Mouse (Mus musculus): Measurements from ENCODE around the gene Aaas. TPM values are rescaled to one million over a fixed set of nuclear protein-coding genes. Genes with fewer than 3 reads are reported as not detected.
"Not testable (repeated sequence)": the region's sequence is repeated elsewhere in the genome, so short reads cannot be mapped to it uniquely, and the experiment has no call there.

Gene Aaas
- total and polyA plus RNA-seq, 2 experiments from 2014 or later = 27.9 to 31.6 TPM

DNA sequence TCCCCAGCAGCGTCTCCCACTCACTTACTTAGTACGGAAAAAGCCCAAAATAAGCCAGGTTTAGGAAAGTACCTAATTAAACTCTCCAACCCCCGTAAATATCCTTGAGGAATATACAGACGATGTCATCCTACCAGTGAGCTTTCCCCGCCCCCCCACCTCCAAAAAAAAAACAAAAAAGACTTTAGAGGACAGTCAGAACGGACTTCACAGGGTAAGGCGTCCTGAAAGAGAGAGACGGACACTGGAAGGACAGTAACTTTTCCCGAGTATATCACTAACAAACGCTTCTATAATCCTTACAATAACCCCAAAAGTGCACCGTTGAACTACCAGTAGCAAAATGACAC, 346 bp upstream of the Aaas start:
- 11% methylated on average over 11 of the region's 11 CpGs for WGBS
- peak overlapping the region; percentile 71 for H3K4me3 ChIP-seq (ENCODE audit: low read depth, low read length)
- H3K9me3 ChIP-seq (ENCODE audit: low read length) = no peaks in the 10 kb centered on the region
- peak; percentile 20 for ATAC-seq
- no peaks in the 10 kb centered on the region for H3K36me3 ChIP-seq (ENCODE audit: insufficient read depth)
- no peak overlapping the region for H3K27ac ChIP-seq (ENCODE audit: low read depth, low read length)
- H3K27me3 ChIP-seq (ENCODE audit: insufficient read depth, low read length) = peaks cover 3% of the 10 kb centered on the region; the same call in 1 of the 2 replicates
- H3K9ac ChIP-seq = peak overlapping the region; percentile 35
- peak overlapping the region; percentile 87 for H3K4me2 ChIP-seq (ENCODE audit: low read depth)
- peaks cover 4% of the 10 kb centered on the region; the same call in 1 of the 2 replicates for H3K4me1 ChIP-seq (ENCODE audit: insufficient read depth)
- no peak for DNase-seq
- no peak for TF ChIP-seq CTCF (IDR thresholded peaks at IDR 0.05; ENCODE audit: low read depth)

DNA sequence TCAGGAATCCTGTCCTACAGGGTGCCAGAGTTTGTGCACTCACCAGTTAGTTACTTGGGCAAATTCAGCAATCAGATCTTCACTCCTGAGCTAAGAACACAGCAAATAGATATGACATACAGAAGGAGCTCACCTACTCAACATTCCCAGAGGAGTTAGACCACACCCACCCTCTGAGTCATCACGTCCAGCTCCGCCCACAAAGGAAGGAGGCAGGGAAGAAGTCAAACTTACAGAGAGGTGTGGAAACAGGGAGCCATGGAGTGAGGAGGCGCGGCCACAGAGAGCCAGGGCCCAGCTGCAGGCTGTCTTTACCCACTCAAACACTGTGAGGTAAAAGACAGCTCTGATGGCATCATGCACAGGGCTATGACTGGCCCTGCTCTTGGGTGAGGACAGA, 4.1 kb downstream of the Aaas start:
- H3K9ac ChIP-seq = no peak overlapping the region
- peaks cover 4% of the 10 kb centered on the region; the same call in 1 of the 2 replicates for H3K4me1 ChIP-seq (ENCODE audit: insufficient read depth)
- no peak overlapping the region for H3K4me2 ChIP-seq (ENCODE audit: low read depth)
- no peak for TF ChIP-seq CTCF (IDR thresholded peaks at IDR 0.05; ENCODE audit: low read depth)
- ATAC-seq = no peak
- 92% methylated on average over 4 of the region's 4 CpGs for WGBS
- H3K27ac ChIP-seq (ENCODE audit: low read depth, low read length) = no peak overlapping the region
- H3K27me3 ChIP-seq (ENCODE audit: insufficient read depth, low read length) = no peaks in the 10 kb centered on the region
- H3K9me3 ChIP-seq (ENCODE audit: low read length) = no peaks in the 10 kb centered on the region
- no peak overlapping the region for H3K4me3 ChIP-seq (ENCODE audit: low read depth, low read length)
- H3K36me3 ChIP-seq (ENCODE audit: insufficient read depth) = 0 out of 2 replicates have a peak, but pooled peaks cover 14% of the 10 kb centered on the region
- no peak for DNase-seq

DNA sequence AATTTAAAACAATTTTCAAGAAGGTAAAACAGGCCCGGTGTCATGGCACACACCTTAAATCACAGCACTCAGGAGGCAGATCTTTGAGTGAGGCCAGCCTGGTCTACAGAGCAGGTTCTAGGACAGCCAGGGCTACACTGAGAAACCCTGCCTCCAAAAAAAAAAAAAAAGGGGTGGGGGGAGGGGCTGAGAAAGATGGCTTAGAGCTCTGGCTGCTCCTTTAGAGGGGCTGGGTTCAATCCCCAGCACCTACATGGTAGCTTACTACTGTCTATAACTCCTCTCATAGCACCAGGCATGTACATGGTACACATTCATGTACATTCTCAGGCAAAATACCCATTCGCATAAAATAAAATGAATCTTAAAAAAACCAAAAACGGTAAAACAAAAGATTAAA, 6.1 kb downstream of the Aaas start:
- Histone ChIP-seq H3K27ac (ENCODE audit: low read depth, low read length) (no peak overlapping the region), H3K4me1 (ENCODE audit: insufficient read depth) (no peaks in the 10 kb centered on the region), H3K9ac (no peak overlapping the region), H3K4me2 (ENCODE audit: low read depth) (no peak overlapping the region), H3K36me3 (ENCODE audit: insufficient read depth) (peaks cover 17% of the 10 kb centered on the region), H3K27me3 (ENCODE audit: insufficient read depth, low read length) (no peaks in the 10 kb centered on the region), H3K9me3 (ENCODE audit: low read length) (no peaks in the 10 kb centered on the region), H3K4me3 (ENCODE audit: low read depth, low read length) (no peak overlapping the region)
- WGBS = 94% methylated on average over 3 of the region's 3 CpGs
- TF ChIP-seq CTCF (IDR thresholded peaks at IDR 0.05; ENCODE audit: low read depth) = no peak
- DNase-seq = no peak
- no peak for ATAC-seq

DNA sequence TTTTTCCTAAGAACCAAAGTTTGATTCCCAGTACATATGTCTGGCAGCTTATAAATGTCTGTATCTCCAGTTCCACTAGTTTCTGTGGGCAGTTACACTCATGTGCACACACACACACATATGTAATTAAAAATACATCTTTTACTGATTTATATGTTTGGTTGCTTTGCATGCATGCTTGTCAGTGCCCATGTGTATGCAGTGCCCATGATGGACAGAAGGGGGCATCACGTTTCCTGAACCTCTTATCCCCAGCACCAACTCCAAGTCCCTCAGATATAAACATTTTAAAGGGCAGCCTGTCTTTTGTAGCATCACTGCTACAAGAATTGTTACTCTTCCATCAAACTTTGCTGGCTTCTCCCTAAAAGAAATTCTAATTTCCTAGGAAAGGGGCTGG, 9.0 kb downstream of the Aaas start:
- Histone ChIP-seq H3K27me3 (ENCODE audit: insufficient read depth, low read length) (no peaks in the 10 kb centered on the region), H3K4me1 (ENCODE audit: insufficient read depth) (no peaks in the 10 kb centered on the region), H3K36me3 (ENCODE audit: insufficient read depth) (peaks cover 45% of the 10 kb centered on the region), H3K9ac (no peak overlapping the region), H3K4me2 (ENCODE audit: low read depth) (no peak overlapping the region), H3K4me3 (ENCODE audit: low read depth, low read length) (no peak overlapping the region), H3K27ac (ENCODE audit: low read depth, low read length) (no peak overlapping the region), H3K9me3 (ENCODE audit: low read length) (no peaks in the 10 kb centered on the region)
- ATAC-seq = no peak
- DNase-seq = peak; percentile 30
- WGBS = 16% methylated on average over 1 of the region's 1 CpGs
- peak; percentile 67 for TF ChIP-seq CTCF (IDR thresholded peaks at IDR 0.05; ENCODE audit: low read depth)

DNA sequence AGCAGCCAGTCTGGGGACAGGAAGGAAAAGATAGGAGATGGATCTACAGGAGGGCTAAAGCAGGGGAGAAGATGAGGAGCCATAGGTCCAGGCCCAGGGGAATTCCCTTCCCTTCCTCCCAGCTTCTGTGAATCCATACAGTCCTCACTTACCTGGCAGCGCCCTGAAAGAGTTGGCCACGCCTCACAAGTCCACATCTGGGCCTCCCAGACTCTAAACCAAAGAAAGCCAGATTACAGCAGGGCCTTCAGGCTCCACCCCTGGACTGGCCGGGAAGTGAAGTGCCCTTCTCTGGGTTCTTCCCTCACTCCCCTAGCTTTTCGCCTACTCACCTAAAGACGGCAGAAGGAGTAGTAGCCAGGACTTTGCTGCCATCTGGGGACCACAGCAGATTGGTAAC, 11.0 kb downstream of the Aaas start:
- no peak overlapping the region for H3K4me3 ChIP-seq (ENCODE audit: low read depth, low read length)
- H3K36me3 ChIP-seq (ENCODE audit: insufficient read depth) = peaks cover 48% of the 10 kb centered on the region
- no peak overlapping the region for H3K4me2 ChIP-seq (ENCODE audit: low read depth)
- ATAC-seq (no peak), DNase-seq (no peak)
- H3K27me3 ChIP-seq (ENCODE audit: insufficient read depth, low read length) = no peaks in the 10 kb centered on the region
- 70% methylated on average over 5 of the region's 5 CpGs for WGBS
- H3K4me1 ChIP-seq (ENCODE audit: insufficient read depth) = no peaks in the 10 kb centered on the region
- no peak overlapping the region for H3K9ac ChIP-seq
- no peaks in the 10 kb centered on the region for H3K9me3 ChIP-seq (ENCODE audit: low read length)
- no peak overlapping the region for H3K27ac ChIP-seq (ENCODE audit: low read depth, low read length)
- TF ChIP-seq CTCF (IDR thresholded peaks at IDR 0.05; ENCODE audit: low read depth) = no peak

DNA sequence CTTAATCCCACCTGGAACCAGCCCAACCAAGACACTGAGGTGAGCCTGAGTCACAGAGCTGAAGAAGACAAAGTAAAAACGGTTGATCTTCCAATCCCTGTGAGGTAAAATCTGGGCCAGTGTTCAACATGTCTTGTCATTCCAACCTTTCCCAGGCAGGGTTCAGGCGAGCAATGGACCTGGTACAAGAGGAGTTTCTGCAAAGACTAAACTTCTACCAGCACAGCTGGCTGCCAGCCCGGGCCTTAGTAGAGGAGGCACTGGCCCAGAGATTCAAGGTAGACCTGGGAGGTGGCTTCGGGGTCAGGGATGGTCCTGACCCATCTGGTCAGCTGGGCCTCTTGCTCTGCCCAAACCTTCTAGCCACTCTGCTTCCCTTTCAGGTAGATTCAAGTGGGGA, 13.6 kb downstream of the Aaas start:
- peaks cover 51% of the 10 kb centered on the region for H3K36me3 ChIP-seq (ENCODE audit: insufficient read depth)
- no peaks in the 10 kb centered on the region for H3K9me3 ChIP-seq (ENCODE audit: low read length)
- no peak overlapping the region for H3K4me2 ChIP-seq (ENCODE audit: low read depth)
- H3K4me1 ChIP-seq (ENCODE audit: insufficient read depth) = peaks cover 15% of the 10 kb centered on the region
- H3K9ac ChIP-seq = no peak overlapping the region
- H3K4me3 ChIP-seq (ENCODE audit: low read depth, low read length) = no peak overlapping the region
- WGBS = 85% methylated on average over 4 of the region's 4 CpGs
- no peaks in the 10 kb centered on the region for H3K27me3 ChIP-seq (ENCODE audit: insufficient read depth, low read length)
- no peak overlapping the region for H3K27ac ChIP-seq (ENCODE audit: low read depth, low read length)
- DNase-seq (no peak), ATAC-seq (no peak)
- TF ChIP-seq CTCF (IDR thresholded peaks at IDR 0.05; ENCODE audit: low read depth) = no peak

DNA sequence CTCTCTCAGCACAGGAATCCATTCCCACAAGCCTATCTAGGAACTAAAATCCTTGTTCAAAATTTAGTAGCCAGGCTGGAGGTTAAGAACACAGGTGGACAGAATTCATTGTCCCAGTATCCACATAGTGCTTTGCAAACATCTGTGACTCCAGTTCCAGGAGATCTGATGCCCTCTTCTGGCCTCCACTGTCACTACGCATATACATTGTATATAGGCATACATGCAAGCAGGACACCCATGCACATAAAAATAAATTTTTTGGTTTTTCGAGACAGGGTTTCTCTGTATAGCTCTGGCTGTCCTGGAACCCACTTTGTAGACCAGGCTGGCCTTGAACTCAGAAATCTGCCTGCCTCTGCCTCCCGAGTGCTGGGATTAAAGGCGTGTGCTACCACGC, 14.6 kb downstream of the Aaas start:
- not testable (repeated sequence) for H3K9ac ChIP-seq; H3K9me3 ChIP-seq (ENCODE audit: low read length); H3K4me3 ChIP-seq (ENCODE audit: low read depth, low read length); ATAC-seq; H3K4me2 ChIP-seq (ENCODE audit: low read depth); H3K27me3 ChIP-seq (ENCODE audit: insufficient read depth, low read length); H3K27ac ChIP-seq (ENCODE audit: low read depth, low read length)
- peak; percentile 55 for TF ChIP-seq CTCF (IDR thresholded peaks at IDR 0.05; ENCODE audit: low read depth)
- peaks cover 51% of the 10 kb centered on the region for H3K36me3 ChIP-seq (ENCODE audit: insufficient read depth)
- peak; percentile 16 for DNase-seq
- WGBS = 94% methylated on average over 5 of the region's 5 CpGs
- H3K4me1 ChIP-seq (ENCODE audit: insufficient read depth) = peaks cover 15% of the 10 kb centered on the region

DNA sequence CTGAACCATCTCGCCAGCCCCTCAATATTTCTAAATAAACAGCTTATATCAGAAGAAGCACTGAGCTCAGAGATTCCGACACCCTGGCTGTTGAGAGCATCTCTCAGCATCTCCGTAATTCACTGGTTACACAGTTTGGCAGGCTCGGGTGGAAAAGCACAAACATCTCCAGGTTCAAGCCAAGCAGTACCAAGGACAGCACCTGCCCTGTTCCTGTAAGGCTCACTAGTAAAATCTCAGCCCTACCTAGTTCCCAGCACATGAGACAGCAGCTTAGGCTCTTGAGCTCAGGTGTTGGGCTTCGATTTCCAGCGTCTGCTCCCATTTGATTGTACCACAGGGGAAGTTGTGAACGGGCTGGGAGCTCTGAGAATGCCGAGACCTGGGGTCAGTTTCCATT, 15.3 kb downstream of the Aaas start:
- H3K9ac ChIP-seq = no peak overlapping the region
- H3K4me3 ChIP-seq (ENCODE audit: low read depth, low read length) = no peak overlapping the region
- ATAC-seq (no peak), DNase-seq (no peak)
- no peak for TF ChIP-seq CTCF (IDR thresholded peaks at IDR 0.05; ENCODE audit: low read depth)
- peaks cover 15% of the 10 kb centered on the region for H3K4me1 ChIP-seq (ENCODE audit: insufficient read depth)
- H3K36me3 ChIP-seq (ENCODE audit: insufficient read depth) = peaks cover 54% of the 10 kb centered on the region
- WGBS = 91% methylated on average over 8 of the region's 8 CpGs
- H3K9me3 ChIP-seq (ENCODE audit: low read length) = no peaks in the 10 kb centered on the region
- H3K27me3 ChIP-seq (ENCODE audit: insufficient read depth, low read length) = no peaks in the 10 kb centered on the region
- no peak overlapping the region for H3K4me2 ChIP-seq (ENCODE audit: low read depth)
- H3K27ac ChIP-seq (ENCODE audit: low read depth, low read length) = no peak overlapping the region

Measured in forebrain, postnatal 0 days (tissue).